Mouse (Mus musculus): ENCODE measurements around the gene Igfbp3. TPM values are rescaled to one million over a fixed set of nuclear protein-coding genes. Genes with fewer than 3 reads are reported as not detected.

Igfbp3 gene
- polyA plus RNA-seq, 1 experiment from 2014 or later = 19.7 TPM

- Histone ChIP-seq H3K27me3 (ENCODE audit: control insufficient read depth, insufficient read depth, low read length) (no peaks in the 10 kb centered on the region), H3K9ac (no peak overlapping the region), H3K27ac (no peak overlapping the region), H3K4me1 (replicated peaks; ENCODE audit: control insufficient read depth, insufficient read depth, low read length) (peaks cover 4% of the 10 kb centered on the region; the same call in 1 of the 2 replicates), H3K4me2 (replicated peaks) (no peak overlapping the region), H3K4me3 (replicated peaks; ENCODE audit: low read length) (no peak overlapping the region), H3K9me3 (ENCODE audit: control insufficient read depth, low read length) (no peaks in the 10 kb centered on the region), H3K36me3 (replicated peaks; ENCODE audit: control insufficient read depth, insufficient read depth) (no peaks in the 10 kb centered on the region)
- DNase-seq (ENCODE audit: low spot score) (no peak), ATAC-seq (ENCODE audit: low FRiP score) (no peak)
- 6% methylated on average over 1 of the region's 1 CpGs for WGBS
These were observed 29.3 kb downstream of the Igfbp3 start for GRCm38 (mm10) chr11:7184420-7184819.

- H3K4me3 ChIP-seq (replicated peaks; ENCODE audit: low read length) = no peak overlapping the region
- 24% methylated on average over 8 of the region's 8 CpGs for WGBS
- no peaks in the 10 kb centered on the region for H3K27me3 ChIP-seq (ENCODE audit: control insufficient read depth, insufficient read depth, low read length)
- H3K9ac ChIP-seq = no peak overlapping the region
- H3K27ac ChIP-seq = no peak overlapping the region
- H3K36me3 ChIP-seq (replicated peaks; ENCODE audit: control insufficient read depth, insufficient read depth) = no peaks in the 10 kb centered on the region
- no peaks in the 10 kb centered on the region for H3K9me3 ChIP-seq (ENCODE audit: control insufficient read depth, low read length)
- H3K4me1 ChIP-seq (replicated peaks; ENCODE audit: control insufficient read depth, insufficient read depth, low read length) = peaks cover 4% of the 10 kb centered on the region; the same call in 1 of the 2 replicates
- H3K4me2 ChIP-seq (replicated peaks) = no peak overlapping the region
- no peak for DNase-seq (ENCODE audit: low spot score)
- ATAC-seq (ENCODE audit: low FRiP score) = peak; percentile 68
These were observed 31.2 kb downstream of the Igfbp3 start for GRCm38 (mm10) chr11:7182409-7183042.

- no peak overlapping the region for H3K9ac ChIP-seq
- H3K27me3 ChIP-seq (ENCODE audit: control insufficient read depth, insufficient read depth, low read length) = no peaks in the 10 kb centered on the region
- H3K4me1 ChIP-seq (replicated peaks; ENCODE audit: control insufficient read depth, insufficient read depth, low read length) = peaks cover 4% of the 10 kb centered on the region; the same call in 1 of the 2 replicates
- no peak overlapping the region for H3K4me2 ChIP-seq (replicated peaks)
- no peaks in the 10 kb centered on the region for H3K36me3 ChIP-seq (replicated peaks; ENCODE audit: control insufficient read depth, insufficient read depth)
- 89% methylated on average over 2 of the region's 2 CpGs for WGBS
- ATAC-seq (ENCODE audit: low FRiP score) = no peak
- H3K27ac ChIP-seq = no peak overlapping the region
- no peaks in the 10 kb centered on the region for H3K9me3 ChIP-seq (ENCODE audit: control insufficient read depth, low read length)
- H3K4me3 ChIP-seq (replicated peaks; ENCODE audit: low read length) = no peak overlapping the region
- DNase-seq (ENCODE audit: low spot score) = no peak
These were observed 34.4 kb downstream of the Igfbp3 start for GRCm38 (mm10) chr11:7179276-7179675.

- H3K9ac ChIP-seq = no peak overlapping the region
- H3K27me3 ChIP-seq (ENCODE audit: control insufficient read depth, insufficient read depth, low read length) = no peaks in the 10 kb centered on the region
- no peak for ATAC-seq (ENCODE audit: low FRiP score)
- DNase-seq (ENCODE audit: low spot score) = no peak
- H3K4me3 ChIP-seq (replicated peaks; ENCODE audit: low read length) = no peak overlapping the region
- no peak overlapping the region for H3K27ac ChIP-seq
- H3K9me3 ChIP-seq (ENCODE audit: control insufficient read depth, low read length) = no peaks in the 10 kb centered on the region
- H3K4me1 ChIP-seq (replicated peaks; ENCODE audit: control insufficient read depth, insufficient read depth, low read length) = peaks cover 4% of the 10 kb centered on the region; the same call in 1 of the 2 replicates
- no peak overlapping the region for H3K4me2 ChIP-seq (replicated peaks)
- H3K36me3 ChIP-seq (replicated peaks; ENCODE audit: control insufficient read depth, insufficient read depth) = no peaks in the 10 kb centered on the region
- WGBS = 77% methylated on average over 4 of the region's 4 CpGs
These were observed 35.0 kb downstream of the Igfbp3 start for GRCm38 (mm10) chr11:7178724-7179123.

- WGBS = 84% methylated on average over 6 of the region's 6 CpGs
- H3K27me3 ChIP-seq (ENCODE audit: control insufficient read depth, insufficient read depth, low read length) = no peaks in the 10 kb centered on the region
These were observed 40.1 kb downstream of the Igfbp3 start for GRCm38 (mm10) chr11:7173664-7174063.

GRCm38 (mm10) chr11:7169645-7170044 is 44.1 kb downstream of the Igfbp3 start:
- H3K36me3 ChIP-seq (replicated peaks; ENCODE audit: control insufficient read depth, insufficient read depth) = peaks cover 8% of the 10 kb centered on the region; the same call in 1 of the 2 replicates
- ATAC-seq (ENCODE audit: low FRiP score) (no peak), DNase-seq (ENCODE audit: low spot score) (no peak)
- no peak overlapping the region for H3K4me3 ChIP-seq (replicated peaks; ENCODE audit: low read length)
- H3K27ac ChIP-seq = no peak overlapping the region
- no peaks in the 10 kb centered on the region for H3K9me3 ChIP-seq (ENCODE audit: control insufficient read depth, low read length)
- no peak overlapping the region for H3K9ac ChIP-seq
- H3K27me3 ChIP-seq (ENCODE audit: control insufficient read depth, insufficient read depth, low read length) = no peaks in the 10 kb centered on the region
- H3K4me1 ChIP-seq (replicated peaks; ENCODE audit: control insufficient read depth, insufficient read depth, low read length) = no peaks in the 10 kb centered on the region
- 82% methylated on average over 1 of the region's 1 CpGs for WGBS
- H3K4me2 ChIP-seq (replicated peaks) = no peak overlapping the region

More at GRCm38 (mm10) chr11:7173664-7174063, 40.1 kb downstream of the Igfbp3 start:
- Histone ChIP-seq H3K9me3 (ENCODE audit: control insufficient read depth, low read length) (no peaks in the 10 kb centered on the region), H3K4me2 (replicated peaks) (no peak overlapping the region), H3K36me3 (replicated peaks; ENCODE audit: control insufficient read depth, insufficient read depth) (no peaks in the 10 kb centered on the region; the same call in 1 of the 2 replicates), H3K9ac (no peak overlapping the region), H3K4me1 (replicated peaks; ENCODE audit: control insufficient read depth, insufficient read depth, low read length) (no peaks in the 10 kb centered on the region), H3K4me3 (replicated peaks; ENCODE audit: low read length) (no peak overlapping the region), H3K27ac (no peak overlapping the region)
- ATAC-seq (ENCODE audit: low FRiP score) = no peak
- no peak for DNase-seq (ENCODE audit: low spot score)

GRCm38 (mm10) chr11:7164416-7164815 is 49.3 kb downstream of the Igfbp3 start:
- ATAC-seq (ENCODE audit: low FRiP score) = no peak

GRCm38 (mm10) chr11:7161502-7162174 is 52.1 kb downstream of the Igfbp3 start:
- Histone ChIP-seq H3K27ac (peak overlapping the region; percentile 54; the same call in 1 of the 2 replicates), H3K4me3 (replicated peaks; ENCODE audit: low read length) (no peak overlapping the region), H3K36me3 (replicated peaks; ENCODE audit: control insufficient read depth, insufficient read depth) (peaks cover 7% of the 10 kb centered on the region; the same call in 1 of the 2 replicates), H3K9me3 (ENCODE audit: control insufficient read depth, low read length) (no peaks in the 10 kb centered on the region), H3K4me2 (replicated peaks) (no peak overlapping the region), H3K9ac (no peak overlapping the region), H3K4me1 (replicated peaks; ENCODE audit: control insufficient read depth, insufficient read depth, low read length) (peaks cover 4% of the 10 kb centered on the region; the same call in 1 of the 2 replicates), H3K27me3 (ENCODE audit: control insufficient read depth, insufficient read depth, low read length) (no peaks in the 10 kb centered on the region)
- DNase-seq (ENCODE audit: low spot score) (peak; percentile 78), ATAC-seq (ENCODE audit: low FRiP score) (peak; percentile 31; the same call in 1 of the 2 replicates)
- 82% methylated on average over 8 of the region's 8 CpGs for WGBS

More at GRCm38 (mm10) chr11:7164416-7164815, 49.3 kb downstream of the Igfbp3 start:
- Histone ChIP-seq H3K9ac (no peak overlapping the region), H3K4me2 (replicated peaks) (no peak overlapping the region), H3K9me3 (ENCODE audit: control insufficient read depth, low read length) (no peaks in the 10 kb centered on the region), H3K27me3 (ENCODE audit: control insufficient read depth, insufficient read depth, low read length) (no peaks in the 10 kb centered on the region), H3K4me3 (replicated peaks; ENCODE audit: low read length) (no peak overlapping the region), H3K4me1 (replicated peaks; ENCODE audit: control insufficient read depth, insufficient read depth, low read length) (peaks cover 4% of the 10 kb centered on the region; the same call in 1 of the 2 replicates), H3K27ac (no peak overlapping the region), H3K36me3 (replicated peaks; ENCODE audit: control insufficient read depth, insufficient read depth) (peaks cover 14% of the 10 kb centered on the region; the same call in 1 of the 2 replicates)
- DNase-seq (ENCODE audit: low spot score) = no peak
- 32% methylated on average over 4 of the region's 4 CpGs for WGBS

- whole genome bisulfite sequencing = 26% methylated on average over 4 of the region's 4 CpGs
- peak; percentile 27 for DNase-seq (ENCODE audit: low spot score)
- no peaks in the 10 kb centered on the region for H3K27me3 ChIP-seq (ENCODE audit: control insufficient read depth, insufficient read depth, low read length)
- peak overlapping the region; percentile 54 for H3K27ac ChIP-seq
- H3K36me3 ChIP-seq (replicated peaks; ENCODE audit: control insufficient read depth, insufficient read depth) = peaks cover 6% of the 10 kb centered on the region; the same call in 1 of the 2 replicates
- H3K9me3 ChIP-seq (ENCODE audit: control insufficient read depth, low read length) = no peaks in the 10 kb centered on the region
- H3K4me2 ChIP-seq (replicated peaks) = no peak overlapping the region
- peak; percentile 78 for ATAC-seq (ENCODE audit: low FRiP score)
- no peak overlapping the region for H3K9ac ChIP-seq
- H3K4me3 ChIP-seq (replicated peaks; ENCODE audit: low read length) = no peak overlapping the region
- H3K4me1 ChIP-seq (replicated peaks; ENCODE audit: control insufficient read depth, insufficient read depth, low read length) = peaks cover 4% of the 10 kb centered on the region; the same call in 1 of the 2 replicates
These were observed 53.1 kb downstream of the Igfbp3 start for GRCm38 (mm10) chr11:7160637-7161101.

All from hindbrain, embryonic 14.5 days (tissue).